Mouse (Mus musculus): Measurements from ENCODE around the gene Simc1. TPM values are rescaled to one million over a fixed set of nuclear protein-coding genes. Genes with fewer than 3 reads are reported as not detected.

Simc1 gene
- polyA plus RNA-seq, 1 experiment from 2014 or later, result 4.4 TPM

GRCm38 (mm10) chr13:54560608-54561007, 57.0 kb downstream of the Simc1 start:
- Histone ChIP-seq H3K27me3 (ENCODE audit: control insufficient read depth, insufficient read depth, low read length) (no peaks in the 10 kb centered on the region), H3K9me3 (replicated peaks; ENCODE audit: control insufficient read depth, low read length) (no peaks in the 10 kb centered on the region), H3K9ac (ENCODE audit: low read length) (no peak overlapping the region), H3K27ac (ENCODE audit: low read length) (no peak overlapping the region), H3K4me3 (ENCODE audit: low read length) (no peak overlapping the region), H3K4me1 (ENCODE audit: control insufficient read depth, insufficient read depth, low read length) (peaks cover 7% of the 10 kb centered on the region), H3K4me2 (ENCODE audit: low read depth, low read length) (no peak overlapping the region), H3K36me3 (ENCODE audit: control insufficient read depth, insufficient read depth) (peaks cover 51% of the 10 kb centered on the region)
- WGBS, result 89% methylated on average over 7 of the region's 7 CpGs
- ATAC-seq (replicated peaks; ENCODE audit: extremely low read depth, insufficient read depth, low FRiP score), result no peak

- 63% methylated on average over 7 of the region's 7 CpGs for WGBS
- H3K27ac ChIP-seq (ENCODE audit: low read length), result no peak overlapping the region
- H3K4me1 ChIP-seq (ENCODE audit: control insufficient read depth, insufficient read depth, low read length), result peaks cover 7% of the 10 kb centered on the region
- no peak for ATAC-seq (replicated peaks; ENCODE audit: extremely low read depth, insufficient read depth, low FRiP score)
- H3K4me2 ChIP-seq (ENCODE audit: low read depth, low read length), result no peak overlapping the region
- no peak overlapping the region for H3K9ac ChIP-seq (ENCODE audit: low read length)
- H3K27me3 ChIP-seq (ENCODE audit: control insufficient read depth, insufficient read depth, low read length), result no peaks in the 10 kb centered on the region
- H3K36me3 ChIP-seq (ENCODE audit: control insufficient read depth, insufficient read depth), result peaks cover 35% of the 10 kb centered on the region
- H3K4me3 ChIP-seq (ENCODE audit: low read length), result no peak overlapping the region
- H3K9me3 ChIP-seq (replicated peaks; ENCODE audit: control insufficient read depth, low read length), result no peaks in the 10 kb centered on the region
These were observed 59.0 kb downstream of the Simc1 start for GRCm38 (mm10) chr13:54562562-54562961.

- H3K4me3 ChIP-seq (ENCODE audit: low read length), result peak overlapping the region; percentile 66
- no peaks in the 10 kb centered on the region for H3K27me3 ChIP-seq (ENCODE audit: control insufficient read depth, insufficient read depth, low read length)
- peak; percentile 56 for ATAC-seq (replicated peaks; ENCODE audit: extremely low read depth, insufficient read depth, low FRiP score)
- H3K4me2 ChIP-seq (ENCODE audit: low read depth, low read length), result peak overlapping the region; percentile 72
- WGBS, result 9% methylated on average over 45 of the region's 45 CpGs
- H3K9me3 ChIP-seq (replicated peaks; ENCODE audit: control insufficient read depth, low read length), result no peaks in the 10 kb centered on the region
- H3K27ac ChIP-seq (ENCODE audit: low read length), result no peak overlapping the region
- peak overlapping the region; percentile 83 for H3K9ac ChIP-seq (ENCODE audit: low read length)
- H3K36me3 ChIP-seq (ENCODE audit: control insufficient read depth, insufficient read depth), result peaks cover 16% of the 10 kb centered on the region
- peaks cover 7% of the 10 kb centered on the region for H3K4me1 ChIP-seq (ENCODE audit: control insufficient read depth, insufficient read depth, low read length)
These were observed 60.9 kb downstream of the Simc1 start for GRCm38 (mm10) chr13:54564232-54565200.

GRCm38 (mm10) chr13:54565201-54565581, 61.6 kb downstream of the Simc1 start, which contains the start of gene 4833439L19Rik:
4833439L19Rik (minus strand) TSS chr13:54565435.
- peak within 1 kb of the TSS; percentile 66 for H3K4me3 ChIP-seq (ENCODE audit: low read length)
- peak within 1 kb of the TSS; percentile 62 for H3K27ac ChIP-seq (ENCODE audit: low read length)
- no peaks in the 10 kb centered on the region for H3K9me3 ChIP-seq (replicated peaks; ENCODE audit: control insufficient read depth, low read length)
- peak within 1 kb of the TSS; percentile 83 for H3K9ac ChIP-seq (ENCODE audit: low read length)
- peaks cover 10% of the 10 kb centered on the region for H3K36me3 ChIP-seq (ENCODE audit: control insufficient read depth, insufficient read depth)
- peak; percentile 97 for ATAC-seq (replicated peaks; ENCODE audit: extremely low read depth, insufficient read depth, low FRiP score)
- H3K27me3 ChIP-seq (ENCODE audit: control insufficient read depth, insufficient read depth, low read length), result no peaks in the 10 kb centered on the region
- under 1% methylated on average over 27 of the region's 27 CpGs for WGBS
- H3K4me1 ChIP-seq (ENCODE audit: control insufficient read depth, insufficient read depth, low read length), result peaks cover 7% of the 10 kb centered on the region
- H3K4me2 ChIP-seq (ENCODE audit: low read depth, low read length), result peak within 1 kb of the TSS; percentile 74

GRCm38 (mm10) chr13:54565594-54566345, 62.2 kb downstream of the Simc1 start:
- Histone ChIP-seq H3K36me3 (ENCODE audit: control insufficient read depth, insufficient read depth) (peaks cover 5% of the 10 kb centered on the region; the same call in 1 of the 2 replicates), H3K9me3 (replicated peaks; ENCODE audit: control insufficient read depth, low read length) (no peaks in the 10 kb centered on the region), H3K27ac (ENCODE audit: low read length) (peak overlapping the region; percentile 62), H3K4me2 (ENCODE audit: low read depth, low read length) (peak overlapping the region; percentile 74), H3K4me1 (ENCODE audit: control insufficient read depth, insufficient read depth, low read length) (peaks cover 7% of the 10 kb centered on the region), H3K9ac (ENCODE audit: low read length) (peak overlapping the region; percentile 51), H3K4me3 (ENCODE audit: low read length) (peak overlapping the region; percentile 66), H3K27me3 (ENCODE audit: control insufficient read depth, insufficient read depth, low read length) (no peaks in the 10 kb centered on the region)
- ATAC-seq (replicated peaks; ENCODE audit: extremely low read depth, insufficient read depth, low FRiP score), result peak; percentile 30; the same call in 1 of the 2 replicates
- WGBS, result 45% methylated on average over 8 of the region's 8 CpGs

GRCm38 (mm10) chr13:54568380-54568779, 64.8 kb downstream of the Simc1 start:
- Histone ChIP-seq H3K4me3 (ENCODE audit: low read length) (no peak overlapping the region), H3K36me3 (ENCODE audit: control insufficient read depth, insufficient read depth) (no peaks in the 10 kb centered on the region), H3K9me3 (replicated peaks; ENCODE audit: control insufficient read depth, low read length) (no peaks in the 10 kb centered on the region), H3K9ac (ENCODE audit: low read length) (no peak overlapping the region), H3K4me1 (ENCODE audit: control insufficient read depth, insufficient read depth, low read length) (peaks cover 7% of the 10 kb centered on the region), H3K27ac (ENCODE audit: low read length) (no peak overlapping the region), H3K4me2 (ENCODE audit: low read depth, low read length) (no peak overlapping the region), H3K27me3 (ENCODE audit: control insufficient read depth, insufficient read depth, low read length) (no peaks in the 10 kb centered on the region)
- ATAC-seq (replicated peaks; ENCODE audit: extremely low read depth, insufficient read depth, low FRiP score), result no peak
- WGBS, result 42% methylated on average over 5 of the region's 5 CpGs

- H3K27me3 ChIP-seq (ENCODE audit: control insufficient read depth, insufficient read depth, low read length), result no peaks in the 10 kb centered on the region
- H3K4me2 ChIP-seq (ENCODE audit: low read depth, low read length), result no peak overlapping the region
- no peak for ATAC-seq (replicated peaks; ENCODE audit: extremely low read depth, insufficient read depth, low FRiP score)
- H3K9ac ChIP-seq (ENCODE audit: low read length), result no peak overlapping the region
- WGBS, result 56% methylated on average over 1 of the region's 1 CpGs
- no peaks in the 10 kb centered on the region for H3K9me3 ChIP-seq (replicated peaks; ENCODE audit: control insufficient read depth, low read length)
- H3K4me3 ChIP-seq (ENCODE audit: low read length), result no peak overlapping the region
- peaks cover 3% of the 10 kb centered on the region for H3K4me1 ChIP-seq (ENCODE audit: control insufficient read depth, insufficient read depth, low read length)
- H3K36me3 ChIP-seq (ENCODE audit: control insufficient read depth, insufficient read depth), result no peaks in the 10 kb centered on the region
- no peak overlapping the region for H3K27ac ChIP-seq (ENCODE audit: low read length)
These were observed 65.7 kb downstream of the Simc1 start for GRCm38 (mm10) chr13:54569282-54569681.

GRCm38 (mm10) chr13:54570736-54571135, 67.2 kb downstream of the Simc1 start:
- Histone ChIP-seq H3K4me2 (ENCODE audit: low read depth, low read length) (no peak overlapping the region), H3K4me1 (ENCODE audit: control insufficient read depth, insufficient read depth, low read length) (peaks cover 5% of the 10 kb centered on the region), H3K4me3 (ENCODE audit: low read length) (no peak overlapping the region), H3K9ac (ENCODE audit: low read length) (no peak overlapping the region), H3K36me3 (ENCODE audit: control insufficient read depth, insufficient read depth) (no peaks in the 10 kb centered on the region), H3K27ac (ENCODE audit: low read length) (no peak overlapping the region), H3K9me3 (replicated peaks; ENCODE audit: control insufficient read depth, low read length) (no peaks in the 10 kb centered on the region), H3K27me3 (ENCODE audit: control insufficient read depth, insufficient read depth, low read length) (no peaks in the 10 kb centered on the region)
- ATAC-seq (replicated peaks; ENCODE audit: extremely low read depth, insufficient read depth, low FRiP score), result no peak
- 66% methylated on average over 4 of the region's 4 CpGs for WGBS

GRCm38 (mm10) chr13:54571637-54572036, 68.1 kb downstream of the Simc1 start:
- H3K4me1 ChIP-seq (ENCODE audit: control insufficient read depth, insufficient read depth, low read length), result peaks cover 9% of the 10 kb centered on the region
- no peak overlapping the region for H3K9ac ChIP-seq (ENCODE audit: low read length)
- ATAC-seq (replicated peaks; ENCODE audit: extremely low read depth, insufficient read depth, low FRiP score), result no peak
- no peaks in the 10 kb centered on the region for H3K27me3 ChIP-seq (ENCODE audit: control insufficient read depth, insufficient read depth, low read length)
- H3K27ac ChIP-seq (ENCODE audit: low read length), result no peak overlapping the region
- 31% methylated on average over 2 of the region's 2 CpGs for WGBS
- H3K36me3 ChIP-seq (ENCODE audit: control insufficient read depth, insufficient read depth), result no peaks in the 10 kb centered on the region
- no peak overlapping the region for H3K4me2 ChIP-seq (ENCODE audit: low read depth, low read length)
- no peaks in the 10 kb centered on the region for H3K9me3 ChIP-seq (replicated peaks; ENCODE audit: control insufficient read depth, low read length)
- H3K4me3 ChIP-seq (ENCODE audit: low read length), result no peak overlapping the region
